Mouse (Mus musculus) myocyte (in vitro differentiated cells): ENCODE measurements around the gene Dhrs13.

Experiments
- CEBPB ChIP-seq: IDR thresholded peaks from 2 replicates; pipeline ENCODE4 v1.6.1; 2011; ENCODE audit warnings: mild to moderate bottlenecking, moderate library complexity; ENCODE audit not compliant: poor library complexity, insufficient read depth, severe bottlenecking
- POLR2A ChIP-seq: IDR thresholded peaks from one replicate; pipeline ENCODE4 v1.6.1; 2011; ENCODE audit warnings: low read depth, mild to moderate bottlenecking, control low read depth, moderate library complexity; ENCODE audit not compliant: insufficient read length

GRCm38 (mm10) chr11:78033931-78034617 lies 2.0 kb downstream of the Dhrs13 start:
- no peak for TF ChIP-seq POLR2A
- no peak for TF ChIP-seq CEBPB
